Mouse (Mus musculus): ENCODE results near the gene Orai2. TPM values are rescaled to one million over a fixed set of nuclear protein-coding genes. Genes with fewer than 3 reads are reported as not detected.
A peak's percentile ranks its signal among the peaks of the same experiment; 100 is the strongest.

The Orai2 gene
- polyA plus RNA-seq, 1 experiment: 113 TPM

GRCm38 (mm10) chr5:136198474-136199391 is 28.2 kb upstream of the Orai2 start, which contains the start of gene Prkrip1:
Prkrip1 (minus strand) TSS chr5:136198963.
- Histone ChIP-seq H3K27ac (ENCODE audit: insufficient read depth, low read length) (peak within 1 kb of the TSS; percentile 70), H3K27me3 (ENCODE audit: control insufficient read depth, insufficient read depth, low read length) (no peaks in the 10 kb centered on the region), H3K4me3 (ENCODE audit: extremely low read depth, insufficient read depth, insufficient read length) (peak within 1 kb of the TSS; percentile 91), H3K36me3 (ENCODE audit: control insufficient read depth, insufficient read depth, low read length) (peaks cover 14% of the 10 kb centered on the region), H3K4me1 (ENCODE audit: control insufficient read depth, insufficient read depth, insufficient read length) (peaks cover 4% of the 10 kb centered on the region; the same call in 1 of the 2 replicates)
- peak; percentile 39 for TF ChIP-seq POLR2A (IDR thresholded peaks at IDR 0.05; ENCODE audit: low read depth, low read length)
- no peak for TF ChIP-seq CTCF (IDR thresholded peaks at IDR 0.05; ENCODE audit: extremely low read depth, insufficient read depth, insufficient read length, insufficient replicate concordance)
- DNase-seq (ENCODE audit: low read depth in 1 of 2, low spot score in 2 of 2): peak; percentile 86 to 98
- under 1% methylated on average over 62 of the region's 62 CpGs for WGBS

- DNase-seq (ENCODE audit: low read depth in 1 of 2, low spot score in 2 of 2): no peak
- TF ChIP-seq CTCF (IDR thresholded peaks at IDR 0.05; ENCODE audit: extremely low read depth, insufficient read depth, insufficient read length, insufficient replicate concordance) (no peak), POLR2A (IDR thresholded peaks at IDR 0.05; ENCODE audit: low read depth, low read length) (no peak)
- H3K4me3 ChIP-seq (ENCODE audit: extremely low read depth, insufficient read depth, insufficient read length): no peak overlapping the region
- H3K27me3 ChIP-seq (ENCODE audit: control insufficient read depth, insufficient read depth, low read length): no peaks in the 10 kb centered on the region
- peaks cover 27% of the 10 kb centered on the region for H3K36me3 ChIP-seq (ENCODE audit: control insufficient read depth, insufficient read depth, low read length)
- WGBS: 90% methylated on average over 7 of the region's 7 CpGs
- no peak overlapping the region for H3K27ac ChIP-seq (ENCODE audit: insufficient read depth, low read length)
- no peaks in the 10 kb centered on the region for H3K4me1 ChIP-seq (ENCODE audit: control insufficient read depth, insufficient read depth, insufficient read length)
Measured at GRCm38 (mm10) chr5:136191870-136192269, 21.4 kb upstream of the Orai2 start.

- 22% methylated on average over 4 of the region's 4 CpGs for WGBS
- H3K27me3 ChIP-seq (ENCODE audit: control insufficient read depth, insufficient read depth, low read length): no peaks in the 10 kb centered on the region
- H3K36me3 ChIP-seq (ENCODE audit: control insufficient read depth, insufficient read depth, low read length): peaks cover 11% of the 10 kb centered on the region
- DNase-seq (ENCODE audit: low read depth in 1 of 2, low spot score in 2 of 2): peak; percentile 50 to 73
- TF ChIP-seq CTCF (IDR thresholded peaks at IDR 0.05; ENCODE audit: extremely low read depth, insufficient read depth, insufficient read length, insufficient replicate concordance) (peak; percentile 94; the same call in 1 of the 2 replicates), POLR2A (IDR thresholded peaks at IDR 0.05; ENCODE audit: low read depth, low read length) (no peak)
- no peak overlapping the region for H3K27ac ChIP-seq (ENCODE audit: insufficient read depth, low read length)
- H3K4me3 ChIP-seq (ENCODE audit: extremely low read depth, insufficient read depth, insufficient read length): no peak overlapping the region
- H3K4me1 ChIP-seq (ENCODE audit: control insufficient read depth, insufficient read depth, insufficient read length): no peaks in the 10 kb centered on the region
Measured at GRCm38 (mm10) chr5:136186723-136187122, 16.2 kb upstream of the Orai2 start.

GRCm38 (mm10) chr5:136183766-136184165 is 13.3 kb upstream of the Orai2 start:
- H3K4me1 ChIP-seq (ENCODE audit: control insufficient read depth, insufficient read depth, insufficient read length): no peaks in the 10 kb centered on the region
- 87% methylated on average over 7 of the region's 7 CpGs for WGBS
- H3K27ac ChIP-seq (ENCODE audit: insufficient read depth, low read length): no peak overlapping the region
- H3K27me3 ChIP-seq (ENCODE audit: control insufficient read depth, insufficient read depth, low read length): no peaks in the 10 kb centered on the region
- no peak for DNase-seq (ENCODE audit: low read depth in 1 of 2, low spot score in 2 of 2)
- TF ChIP-seq POLR2A (IDR thresholded peaks at IDR 0.05; ENCODE audit: low read depth, low read length) (no peak), CTCF (IDR thresholded peaks at IDR 0.05; ENCODE audit: extremely low read depth, insufficient read depth, insufficient read length, insufficient replicate concordance) (no peak)
- H3K36me3 ChIP-seq (ENCODE audit: control insufficient read depth, insufficient read depth, low read length): peaks cover 19% of the 10 kb centered on the region
- H3K4me3 ChIP-seq (ENCODE audit: extremely low read depth, insufficient read depth, insufficient read length): no peak overlapping the region

GRCm38 (mm10) chr5:136182830-136183229 is 12.3 kb upstream of the Orai2 start:
- no peak overlapping the region for H3K27ac ChIP-seq (ENCODE audit: insufficient read depth, low read length)
- TF ChIP-seq CTCF (IDR thresholded peaks at IDR 0.05; ENCODE audit: extremely low read depth, insufficient read depth, insufficient read length, insufficient replicate concordance) (no peak), POLR2A (IDR thresholded peaks at IDR 0.05; ENCODE audit: low read depth, low read length) (no peak)
- no peak for DNase-seq (ENCODE audit: low read depth in 1 of 2, low spot score in 2 of 2)
- no peaks in the 10 kb centered on the region for H3K4me1 ChIP-seq (ENCODE audit: control insufficient read depth, insufficient read depth, insufficient read length)
- no peaks in the 10 kb centered on the region for H3K27me3 ChIP-seq (ENCODE audit: control insufficient read depth, insufficient read depth, low read length)
- H3K36me3 ChIP-seq (ENCODE audit: control insufficient read depth, insufficient read depth, low read length): peaks cover 18% of the 10 kb centered on the region
- WGBS: 75% methylated on average over 4 of the region's 4 CpGs
- H3K4me3 ChIP-seq (ENCODE audit: extremely low read depth, insufficient read depth, insufficient read length): no peak overlapping the region

- no peak for DNase-seq (ENCODE audit: low read depth in 1 of 2, low spot score in 2 of 2)
- Histone ChIP-seq H3K4me1 (ENCODE audit: control insufficient read depth, insufficient read depth, insufficient read length) (no peaks in the 10 kb centered on the region), H3K27ac (ENCODE audit: insufficient read depth, low read length) (no peak overlapping the region), H3K4me3 (ENCODE audit: extremely low read depth, insufficient read depth, insufficient read length) (no peak overlapping the region), H3K27me3 (ENCODE audit: control insufficient read depth, insufficient read depth, low read length) (no peaks in the 10 kb centered on the region), H3K36me3 (ENCODE audit: control insufficient read depth, insufficient read depth, low read length) (peaks cover 16% of the 10 kb centered on the region)
- WGBS: 89% methylated on average over 6 of the region's 6 CpGs
- TF ChIP-seq POLR2A (IDR thresholded peaks at IDR 0.05; ENCODE audit: low read depth, low read length): no peak
Measured at GRCm38 (mm10) chr5:136182049-136182448, 11.5 kb upstream of the Orai2 start.

GRCm38 (mm10) chr5:136181197-136181596 is 10.7 kb upstream of the Orai2 start:
- TF ChIP-seq POLR2A (IDR thresholded peaks at IDR 0.05; ENCODE audit: low read depth, low read length) (no peak), CTCF (IDR thresholded peaks at IDR 0.05; ENCODE audit: extremely low read depth, insufficient read depth, insufficient read length, insufficient replicate concordance) (no peak)
- H3K36me3 ChIP-seq (ENCODE audit: control insufficient read depth, insufficient read depth, low read length): peaks cover 16% of the 10 kb centered on the region

More at GRCm38 (mm10) chr5:136181197-136181596, 10.7 kb upstream of the Orai2 start:
- no peak overlapping the region for H3K4me3 ChIP-seq (ENCODE audit: extremely low read depth, insufficient read depth, insufficient read length)
- H3K27me3 ChIP-seq (ENCODE audit: control insufficient read depth, insufficient read depth, low read length): no peaks in the 10 kb centered on the region
- H3K27ac ChIP-seq (ENCODE audit: insufficient read depth, low read length): no peak overlapping the region
- WGBS: 88% methylated on average over 6 of the region's 6 CpGs
- H3K4me1 ChIP-seq (ENCODE audit: control insufficient read depth, insufficient read depth, insufficient read length): no peaks in the 10 kb centered on the region
- DNase-seq (ENCODE audit: low read depth in 1 of 2, low spot score in 2 of 2): no peak
